Mouse (Mus musculus) urinary bladder, postnatal 10 days (tissue): ENCODE results near the gene Rnf130.

Source experiments
- DNase-seq: peaks from one replicate; pipeline ENCODE4 v3.0.0; 2022; ENCODE audit warnings: low spot score

Gene Rnf130

DNA sequence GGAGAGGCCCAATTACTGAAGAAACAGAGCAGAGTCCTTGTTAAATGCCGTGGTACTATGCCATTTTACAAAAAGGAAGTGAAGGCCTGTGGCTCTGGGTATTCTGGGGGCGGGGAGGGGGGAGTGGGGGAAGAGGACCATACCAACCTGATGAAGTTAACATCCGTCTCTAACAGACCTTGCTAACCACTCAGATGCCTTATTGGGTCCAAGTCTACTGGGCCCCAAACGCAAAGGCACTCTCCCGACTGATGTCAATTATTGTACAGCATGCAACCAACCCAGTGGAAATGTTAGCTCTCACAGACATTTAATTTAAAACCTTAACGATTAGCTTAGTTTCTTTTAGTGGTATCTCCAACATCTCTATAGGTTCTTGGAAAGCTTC lies 707 bp upstream of the Rnf130 start:
- no peak for DNase-seq

DNA sequence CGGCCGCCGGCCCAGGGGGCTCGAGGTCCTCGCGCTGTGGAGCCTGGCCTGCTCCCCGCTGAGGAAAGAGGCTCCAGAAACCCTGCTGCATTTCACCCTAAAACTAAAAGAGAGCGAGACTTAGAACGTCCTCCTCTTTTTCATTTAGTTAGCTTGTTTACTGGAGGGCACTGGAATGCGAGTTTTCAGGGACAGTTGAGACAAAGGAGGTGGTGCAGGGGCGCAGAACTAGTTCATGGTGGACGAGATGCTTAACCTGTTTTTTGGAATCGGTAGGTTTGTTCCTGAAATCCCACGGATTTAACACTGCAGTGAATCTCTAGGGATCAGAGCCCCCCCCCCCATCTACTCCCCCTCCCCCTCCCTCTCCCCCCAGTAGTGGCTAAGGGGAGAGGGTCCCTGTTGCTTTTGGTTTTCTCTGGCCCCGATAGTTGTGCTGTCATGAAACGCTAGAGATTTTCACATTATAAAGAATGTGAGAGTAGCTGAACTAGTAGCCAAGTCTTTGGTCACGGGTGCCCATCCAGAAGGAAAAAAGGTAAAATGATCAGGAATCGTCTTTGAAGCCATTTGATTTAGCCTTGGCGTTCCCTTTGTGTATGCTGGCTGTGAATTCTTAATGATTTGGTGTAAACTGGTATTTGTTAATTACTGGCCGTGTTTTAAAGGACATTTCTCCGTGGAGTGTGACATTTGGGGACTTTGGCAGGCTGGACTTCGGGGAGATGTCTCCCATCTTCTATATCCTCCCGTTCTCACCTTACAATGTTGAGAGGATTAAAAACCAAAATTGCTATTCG lies 775 bp downstream of the Rnf130 start:
- no peak for DNase-seq

DNA sequence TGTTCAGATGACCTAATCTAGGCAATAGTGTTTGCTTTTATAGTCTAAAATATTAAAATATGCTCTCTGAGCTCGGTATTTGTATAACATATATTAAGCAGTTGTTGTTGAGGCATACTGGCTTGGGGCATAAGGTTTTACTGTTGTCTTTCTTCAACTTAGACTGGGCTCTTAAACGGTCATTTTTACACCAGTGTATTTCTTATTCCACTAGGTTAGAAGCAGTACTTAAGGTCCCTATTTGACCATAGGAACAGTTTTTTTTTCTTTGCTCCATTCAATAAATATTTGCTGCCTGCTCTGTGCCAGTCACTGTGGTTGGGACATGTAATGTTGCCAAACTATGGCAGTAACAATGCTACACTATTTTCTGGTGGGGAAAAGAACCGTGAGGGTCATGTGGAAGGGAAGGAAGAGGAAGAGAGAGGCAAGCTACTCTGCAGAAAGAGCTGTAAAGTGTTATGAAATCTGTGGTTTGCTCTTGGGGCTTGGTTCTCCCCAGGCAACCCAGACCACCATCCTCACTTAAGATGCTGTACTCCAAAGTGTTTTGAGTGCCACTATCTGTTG lies 1.5 kb downstream of the Rnf130 start:
- DNase-seq, result no peak

DNA sequence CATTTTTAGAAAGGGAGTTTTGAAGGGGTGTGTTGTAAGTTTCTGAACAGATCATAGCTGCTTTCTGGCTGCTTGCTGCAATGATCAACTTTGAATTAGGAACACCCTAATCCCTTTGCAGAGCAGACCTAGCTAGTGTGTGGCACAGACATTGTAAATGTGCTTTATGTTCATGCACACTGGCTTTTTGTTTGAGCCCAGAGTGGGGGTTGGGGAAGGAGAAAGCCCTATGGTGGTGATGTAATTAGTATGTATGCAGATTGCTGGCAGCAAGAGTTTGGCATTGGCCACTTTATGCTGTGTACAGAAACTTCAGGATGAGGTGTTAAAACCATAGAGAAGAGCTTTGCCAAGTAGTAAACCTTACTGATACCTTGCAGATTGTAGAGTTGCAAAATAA lies 3.3 kb downstream of the Rnf130 start:
- DNase-seq, result no peak

DNA sequence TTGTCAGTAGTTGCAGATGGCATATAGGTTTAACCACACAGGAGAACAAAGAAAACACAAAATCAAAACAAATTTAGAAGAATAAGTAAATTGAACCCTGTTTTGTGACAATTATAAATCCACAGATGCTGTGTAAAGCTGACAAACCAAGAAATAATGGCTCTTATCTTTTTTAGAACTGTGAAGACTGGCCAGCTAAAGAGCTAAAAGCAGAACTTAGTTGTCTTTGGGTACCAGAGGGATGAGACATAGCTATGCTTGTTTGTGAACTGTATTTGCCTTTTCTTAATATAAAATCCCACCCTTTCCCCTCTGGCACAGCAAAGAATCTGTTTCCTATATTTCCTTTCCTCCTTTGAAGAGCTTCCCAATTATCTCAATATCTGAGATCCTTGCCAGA lies 9.0 kb downstream of the Rnf130 start:
- DNase-seq, result no peak

- no peak for DNase-seq
Observed at GRCm38 (mm10) chr11:50035726-50036125, 10.6 kb downstream of the Rnf130 start.

- DNase-seq, result no peak
Observed at GRCm38 (mm10) chr11:50036781-50037460, 11.8 kb downstream of the Rnf130 start.

GRCm38 (mm10) chr11:50038757-50039156 lies 13.6 kb downstream of the Rnf130 start:
- no peak for DNase-seq

GRCm38 (mm10) chr11:50041148-50041547 lies 16.0 kb downstream of the Rnf130 start:
- no peak for DNase-seq

DNA sequence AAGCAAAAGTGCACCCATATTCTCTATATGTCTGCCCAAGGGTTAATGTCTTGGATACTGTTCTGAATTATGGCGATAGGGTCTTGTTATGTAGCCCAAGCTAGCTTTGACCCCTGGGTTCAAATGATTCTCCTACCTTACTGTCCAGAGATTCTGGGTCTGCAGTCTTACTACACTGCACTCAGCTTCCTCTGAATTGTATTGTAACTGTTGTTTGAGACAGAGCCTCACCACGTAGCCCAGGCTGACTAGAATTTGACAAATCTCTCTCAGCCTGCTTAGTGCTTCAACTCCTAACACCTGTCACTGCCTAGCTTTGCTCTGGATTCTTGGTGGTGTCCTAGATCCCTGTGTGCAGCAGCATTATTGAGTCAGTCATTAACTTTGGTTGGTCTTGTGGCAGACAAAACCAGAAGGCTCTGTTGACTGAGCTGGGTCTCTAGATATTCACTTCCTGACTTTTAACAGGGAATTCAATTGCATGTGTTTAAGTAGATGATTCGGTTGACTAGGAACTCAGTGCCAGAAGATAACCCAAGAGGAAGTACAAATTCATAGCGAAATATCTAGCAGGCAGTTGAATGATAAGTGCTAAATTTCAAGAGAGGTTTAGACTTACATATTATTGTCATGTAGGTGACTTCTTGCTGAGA lies 17.3 kb downstream of the Rnf130 start:
- no peak for DNase-seq

DNA sequence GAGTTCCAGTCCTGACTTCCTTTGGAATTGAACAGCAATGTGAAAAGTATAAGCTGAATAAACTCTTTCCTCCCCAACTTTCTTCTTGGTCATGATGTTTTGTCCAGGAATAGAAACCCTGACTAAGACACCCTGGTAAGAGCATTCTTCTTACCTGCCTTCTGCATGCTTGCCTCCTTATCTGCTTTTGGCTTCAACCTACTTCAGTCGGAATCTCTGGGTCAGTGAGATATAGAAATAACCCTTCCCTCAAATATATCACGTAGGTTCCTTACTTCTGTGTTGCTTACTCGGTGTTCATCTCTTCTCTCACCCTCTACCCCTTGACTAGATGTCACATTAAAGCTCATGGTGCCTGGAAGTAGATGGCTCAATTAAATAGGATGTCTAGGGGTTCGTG lies 19.3 kb downstream of the Rnf130 start:
- no peak for DNase-seq

DNA sequence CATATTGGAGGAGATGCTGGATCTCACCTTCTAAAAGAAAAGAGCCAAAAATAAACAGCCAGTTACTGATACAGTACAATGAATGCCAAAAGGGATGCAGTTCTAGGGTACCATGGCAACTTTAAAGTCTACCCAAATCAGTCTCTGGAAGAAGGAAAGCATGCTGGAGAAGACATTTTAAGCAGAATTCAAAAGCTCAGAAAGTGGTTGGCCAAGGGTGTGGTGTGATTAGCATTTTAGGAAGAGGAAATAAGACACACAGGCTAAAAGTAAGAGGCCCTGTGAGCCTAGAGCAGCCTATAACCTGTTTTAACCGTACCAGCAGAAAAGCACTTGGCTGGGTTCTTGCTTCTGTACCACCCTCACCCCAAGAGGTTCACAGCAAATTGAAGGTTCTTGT lies 22.5 kb downstream of the Rnf130 start:
- DNase-seq, result no peak

DNA sequence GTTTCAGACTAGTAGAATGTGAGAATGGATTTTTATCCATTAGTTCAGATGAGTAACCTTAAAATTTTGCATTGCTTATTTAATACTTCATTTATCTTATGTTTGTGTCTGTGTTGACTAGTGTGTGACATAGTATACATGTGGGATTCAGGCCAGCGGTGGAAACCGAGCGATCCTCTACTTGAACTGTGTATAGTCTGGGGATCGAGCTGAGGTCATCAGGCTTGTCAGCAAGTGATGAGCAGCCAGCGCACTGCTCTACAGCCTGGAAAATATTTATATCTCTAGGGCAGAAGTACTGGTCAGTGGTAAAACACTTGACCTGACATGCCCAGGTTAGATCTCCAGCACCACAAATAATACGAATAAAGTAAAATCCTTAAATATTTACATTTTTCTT lies 23.0 kb downstream of the Rnf130 start:
- no peak for DNase-seq

DNA sequence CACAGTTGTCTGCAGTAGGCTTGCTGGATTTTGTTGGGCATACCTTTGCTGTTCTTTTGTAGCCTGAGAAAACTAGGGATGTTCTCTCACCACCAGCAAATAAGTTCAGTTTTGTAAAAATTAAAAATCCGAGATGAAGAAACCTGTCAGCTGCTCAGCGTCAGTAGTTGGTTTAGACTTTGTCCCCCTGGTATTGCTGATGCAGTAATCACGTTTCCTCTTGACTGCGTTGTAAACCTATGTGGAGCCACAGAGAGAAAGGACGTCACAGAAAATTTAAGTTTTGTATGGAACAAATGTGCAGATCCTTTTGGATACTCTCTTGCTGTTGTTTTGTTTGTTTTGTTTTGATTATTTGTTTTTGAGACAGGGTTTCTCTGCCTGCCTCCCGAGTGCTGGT lies 25.2 kb downstream of the Rnf130 start:
- DNase-seq, result no peak

DNA sequence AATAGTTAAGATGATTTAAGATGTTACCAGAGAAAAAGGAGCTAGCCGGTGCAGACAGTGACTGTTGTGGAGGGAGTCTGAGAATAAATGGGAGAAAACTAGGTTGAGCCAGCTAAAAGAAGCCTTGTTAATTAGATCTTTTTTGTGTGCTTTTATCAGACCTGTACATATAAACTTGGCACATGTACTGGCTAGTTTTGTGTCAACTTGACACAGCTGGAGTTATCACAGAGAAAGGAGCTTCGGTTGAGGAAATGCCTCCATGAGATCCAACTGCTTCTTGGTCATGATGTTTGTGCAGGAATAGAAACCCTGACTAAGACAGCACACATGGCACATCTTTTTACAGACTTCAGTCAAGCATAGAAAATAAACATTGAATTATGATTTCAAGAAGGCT lies 32.6 kb downstream of the Rnf130 start:
- no peak for DNase-seq

- DNase-seq, result no peak
Observed at GRCm38 (mm10) chr11:50058277-50058676, 33.1 kb downstream of the Rnf130 start.

GRCm38 (mm10) chr11:50059045-50059444 lies 33.9 kb downstream of the Rnf130 start:
- DNase-seq, result no peak

DNA sequence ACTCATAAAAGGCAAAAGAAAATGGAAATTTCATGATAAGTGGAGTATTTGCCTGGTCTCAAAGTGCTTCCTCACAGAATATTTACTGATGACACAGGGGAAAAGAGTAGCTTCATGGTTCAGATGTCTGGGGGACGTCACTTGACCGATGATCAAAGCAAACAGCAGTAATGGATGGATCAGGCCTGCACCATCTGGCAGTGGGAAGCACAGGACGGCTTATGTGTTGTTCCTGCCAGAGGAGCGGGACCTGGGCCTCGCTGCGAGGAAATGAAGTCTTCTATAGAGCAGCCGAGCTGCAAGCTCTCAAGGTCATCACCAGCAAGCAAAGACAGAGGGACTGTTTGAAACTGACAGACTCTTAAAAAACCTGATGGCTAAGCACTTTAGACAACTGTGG lies 37.0 kb downstream of the Rnf130 start:
- DNase-seq, result no peak

GRCm38 (mm10) chr11:50066088-50066487 lies 40.9 kb downstream of the Rnf130 start:
- DNase-seq, result no peak

GRCm38 (mm10) chr11:50073830-50074229 lies 48.7 kb downstream of the Rnf130 start:
- no peak for DNase-seq

- DNase-seq, result no peak
Observed at GRCm38 (mm10) chr11:50076756-50077155, 51.6 kb downstream of the Rnf130 start.

GRCm38 (mm10) chr11:50081365-50082190 lies 56.4 kb downstream of the Rnf130 start:
- no peak for DNase-seq
